Mouse (Mus musculus): ENCODE measurements around the gene Cfap20. TPM values are rescaled to one million over a fixed set of nuclear protein-coding genes. Genes with fewer than 3 reads are reported as not detected.
A peak's percentile ranks its signal among the peaks of the same experiment; 100 is the strongest.
"Not testable (repeated sequence)": the region's sequence is repeated elsewhere in the genome, so short reads cannot be mapped to it uniquely, and the experiment has no call there.

The Cfap20 gene
- polyA plus RNA-seq, 1 experiment from 2014 or later, result 157 TPM

- H3K4me2 ChIP-seq (ENCODE audit: low read length), result no peak overlapping the region
- no peak for ATAC-seq (replicated peaks; ENCODE audit: low FRiP score, low TSS enrichment, low read depth)
- H3K4me1 ChIP-seq (replicated peaks; ENCODE audit: control insufficient read depth, insufficient read depth, low read length), result no peaks in the 10 kb centered on the region
These were observed 50.2 kb downstream of the Cfap20 start for GRCm38 (mm10) chr8:95384501-95384900.

GRCm38 (mm10) chr8:95381595-95381994, 53.1 kb downstream of the Cfap20 start:
- Histone ChIP-seq H3K27me3 (replicated peaks; ENCODE audit: control insufficient read depth, insufficient read depth, low read length) (no peaks in the 10 kb centered on the region), H3K9me3 (ENCODE audit: control insufficient read depth, low read length) (no peaks in the 10 kb centered on the region; the same call in 1 of the 2 replicates), H3K9ac (ENCODE audit: low read length) (no peak overlapping the region), H3K4me3 (ENCODE audit: low read depth, low read length) (no peak overlapping the region), H3K36me3 (ENCODE audit: control insufficient read depth, insufficient read depth, low read length) (no peaks in the 10 kb centered on the region), H3K27ac (ENCODE audit: low read depth) (no peak overlapping the region), H3K4me2 (ENCODE audit: low read length) (no peak overlapping the region), H3K4me1 (replicated peaks; ENCODE audit: control insufficient read depth, insufficient read depth, low read length) (peaks cover 9% of the 10 kb centered on the region)
- DNase-seq (ENCODE audit: low spot score) (no peak), ATAC-seq (replicated peaks; ENCODE audit: low FRiP score, low TSS enrichment, low read depth) (no peak)
- 88% methylated on average over 3 of the region's 3 CpGs for WGBS

More at GRCm38 (mm10) chr8:95384501-95384900, 50.2 kb downstream of the Cfap20 start:
- Histone ChIP-seq H3K27ac (ENCODE audit: low read depth) (no peak overlapping the region), H3K9me3 (ENCODE audit: control insufficient read depth, low read length) (no peaks in the 10 kb centered on the region; the same call in 1 of the 2 replicates), H3K27me3 (replicated peaks; ENCODE audit: control insufficient read depth, insufficient read depth, low read length) (no peaks in the 10 kb centered on the region), H3K9ac (ENCODE audit: low read length) (no peak overlapping the region), H3K36me3 (ENCODE audit: control insufficient read depth, insufficient read depth, low read length) (no peaks in the 10 kb centered on the region), H3K4me3 (ENCODE audit: low read depth, low read length) (no peak overlapping the region)
- no peak for DNase-seq (ENCODE audit: low spot score)
- WGBS, result 88% methylated on average over 3 of the region's 3 CpGs

- H3K4me1 ChIP-seq (replicated peaks; ENCODE audit: control insufficient read depth, insufficient read depth, low read length), result peaks cover 9% of the 10 kb centered on the region
- H3K27me3 ChIP-seq (replicated peaks; ENCODE audit: control insufficient read depth, insufficient read depth, low read length), result no peaks in the 10 kb centered on the region
- ATAC-seq (replicated peaks; ENCODE audit: low FRiP score, low TSS enrichment, low read depth), result no peak
- no peak overlapping the region for H3K4me2 ChIP-seq (ENCODE audit: low read length)
- no peak overlapping the region for H3K9ac ChIP-seq (ENCODE audit: low read length)
- no peak overlapping the region for H3K27ac ChIP-seq (ENCODE audit: low read depth)
- H3K36me3 ChIP-seq (ENCODE audit: control insufficient read depth, insufficient read depth, low read length), result no peaks in the 10 kb centered on the region
- no peaks in the 10 kb centered on the region; the same call in 1 of the 2 replicates for H3K9me3 ChIP-seq (ENCODE audit: control insufficient read depth, low read length)
- H3K4me3 ChIP-seq (ENCODE audit: low read depth, low read length), result no peak overlapping the region
- DNase-seq (ENCODE audit: low spot score), result no peak
These were observed 53.7 kb downstream of the Cfap20 start for GRCm38 (mm10) chr8:95380953-95381352.

GRCm38 (mm10) chr8:95378928-95379327, 55.7 kb downstream of the Cfap20 start:
- H3K27ac ChIP-seq (ENCODE audit: low read depth); H3K36me3 ChIP-seq (ENCODE audit: control insufficient read depth, insufficient read depth, low read length); H3K4me2 ChIP-seq (ENCODE audit: low read length); H3K9ac ChIP-seq (ENCODE audit: low read length); H3K4me1 ChIP-seq (replicated peaks; ENCODE audit: control insufficient read depth, insufficient read depth, low read length); H3K27me3 ChIP-seq (replicated peaks; ENCODE audit: control insufficient read depth, insufficient read depth, low read length); DNase-seq (ENCODE audit: low spot score); H3K4me3 ChIP-seq (ENCODE audit: low read depth, low read length); H3K9me3 ChIP-seq (ENCODE audit: control insufficient read depth, low read length); ATAC-seq (replicated peaks; ENCODE audit: low FRiP score, low TSS enrichment, low read depth): not testable (repeated sequence)
- WGBS, result 97% methylated on average over 11 of the region's 11 CpGs

- no peaks in the 10 kb centered on the region for H3K27me3 ChIP-seq (replicated peaks; ENCODE audit: control insufficient read depth, insufficient read depth, low read length)
- no peaks in the 10 kb centered on the region for H3K36me3 ChIP-seq (ENCODE audit: control insufficient read depth, insufficient read depth, low read length)
- no peak overlapping the region for H3K4me3 ChIP-seq (ENCODE audit: low read depth, low read length)
- no peak overlapping the region for H3K4me2 ChIP-seq (ENCODE audit: low read length)
- no peaks in the 10 kb centered on the region for H3K9me3 ChIP-seq (ENCODE audit: control insufficient read depth, low read length)
- ATAC-seq (replicated peaks; ENCODE audit: low FRiP score, low TSS enrichment, low read depth) (peak; percentile 70), DNase-seq (ENCODE audit: low spot score) (peak; percentile 71)
- H3K9ac ChIP-seq (ENCODE audit: low read length), result no peak overlapping the region
- peaks cover 9% of the 10 kb centered on the region for H3K4me1 ChIP-seq (replicated peaks; ENCODE audit: control insufficient read depth, insufficient read depth, low read length)
- 17% methylated on average over 7 of the region's 7 CpGs for WGBS
- peak overlapping the region; percentile 72 for H3K27ac ChIP-seq (ENCODE audit: low read depth)
These were observed 56.8 kb downstream of the Cfap20 start for GRCm38 (mm10) chr8:95377863-95378291.

GRCm38 (mm10) chr8:95377101-95377500, 57.6 kb downstream of the Cfap20 start:
- H3K36me3 ChIP-seq (ENCODE audit: control insufficient read depth, insufficient read depth, low read length), result peaks cover 3% of the 10 kb centered on the region; the same call in 1 of the 2 replicates
- DNase-seq (ENCODE audit: low spot score) (no peak), ATAC-seq (replicated peaks; ENCODE audit: low FRiP score, low TSS enrichment, low read depth) (0 out of 2 replicates have a peak, but pooled peaks have one; percentile 9)
- no peaks in the 10 kb centered on the region for H3K9me3 ChIP-seq (ENCODE audit: control insufficient read depth, low read length)
- no peaks in the 10 kb centered on the region for H3K27me3 ChIP-seq (replicated peaks; ENCODE audit: control insufficient read depth, insufficient read depth, low read length)
- H3K27ac ChIP-seq (ENCODE audit: low read depth), result peak overlapping the region; percentile 72
- WGBS, result 65% methylated on average over 4 of the region's 4 CpGs
- no peak overlapping the region for H3K4me2 ChIP-seq (ENCODE audit: low read length)
- peaks cover 9% of the 10 kb centered on the region for H3K4me1 ChIP-seq (replicated peaks; ENCODE audit: control insufficient read depth, insufficient read depth, low read length)
- H3K4me3 ChIP-seq (ENCODE audit: low read depth, low read length), result no peak overlapping the region
- H3K9ac ChIP-seq (ENCODE audit: low read length), result no peak overlapping the region

GRCm38 (mm10) chr8:95376309-95376999, 58.2 kb downstream of the Cfap20 start:
- Histone ChIP-seq H3K27me3 (replicated peaks; ENCODE audit: control insufficient read depth, insufficient read depth, low read length) (no peaks in the 10 kb centered on the region), H3K4me2 (ENCODE audit: low read length) (no peak overlapping the region), H3K4me3 (ENCODE audit: low read depth, low read length) (no peak overlapping the region), H3K27ac (ENCODE audit: low read depth) (no peak overlapping the region), H3K9me3 (ENCODE audit: control insufficient read depth, low read length) (no peaks in the 10 kb centered on the region), H3K36me3 (ENCODE audit: control insufficient read depth, insufficient read depth, low read length) (peaks cover 6% of the 10 kb centered on the region; the same call in 1 of the 2 replicates), H3K4me1 (replicated peaks; ENCODE audit: control insufficient read depth, insufficient read depth, low read length) (peaks cover 9% of the 10 kb centered on the region), H3K9ac (ENCODE audit: low read length) (no peak overlapping the region)
- ATAC-seq (replicated peaks; ENCODE audit: low FRiP score, low TSS enrichment, low read depth) (no peak), DNase-seq (ENCODE audit: low spot score) (no peak)
- WGBS, result 76% methylated on average over 12 of the region's 12 CpGs

GRCm38 (mm10) chr8:95375374-95375930, 59.2 kb downstream of the Cfap20 start:
- Histone ChIP-seq H3K27ac (ENCODE audit: low read depth) (no peak overlapping the region), H3K4me2 (ENCODE audit: low read length) (no peak overlapping the region), H3K4me1 (replicated peaks; ENCODE audit: control insufficient read depth, insufficient read depth, low read length) (peaks cover 9% of the 10 kb centered on the region), H3K36me3 (ENCODE audit: control insufficient read depth, insufficient read depth, low read length) (peaks cover 12% of the 10 kb centered on the region; the same call in 1 of the 2 replicates), H3K9ac (ENCODE audit: low read length) (no peak overlapping the region), H3K4me3 (ENCODE audit: low read depth, low read length) (no peak overlapping the region), H3K9me3 (ENCODE audit: control insufficient read depth, low read length) (no peaks in the 10 kb centered on the region), H3K27me3 (replicated peaks; ENCODE audit: control insufficient read depth, insufficient read depth, low read length) (no peaks in the 10 kb centered on the region)
- WGBS, result 80% methylated on average over 7 of the region's 7 CpGs
- ATAC-seq (replicated peaks; ENCODE audit: low FRiP score, low TSS enrichment, low read depth) (no peak), DNase-seq (ENCODE audit: low spot score) (no peak)
